Mouse (Mus musculus): ENCODE data around the gene Anapc16. TPM values are rescaled to one million over a fixed set of nuclear protein-coding genes. Genes with fewer than 3 reads are reported as not detected.
"Not testable (repeated sequence)": the region's sequence is repeated elsewhere in the genome, so short reads cannot be mapped to it uniquely, and the experiment has no call there.

Anapc16 gene
- total RNA-seq, 2 experiments from 2014 or later: 60.2 to 60.8 TPM

DNA sequence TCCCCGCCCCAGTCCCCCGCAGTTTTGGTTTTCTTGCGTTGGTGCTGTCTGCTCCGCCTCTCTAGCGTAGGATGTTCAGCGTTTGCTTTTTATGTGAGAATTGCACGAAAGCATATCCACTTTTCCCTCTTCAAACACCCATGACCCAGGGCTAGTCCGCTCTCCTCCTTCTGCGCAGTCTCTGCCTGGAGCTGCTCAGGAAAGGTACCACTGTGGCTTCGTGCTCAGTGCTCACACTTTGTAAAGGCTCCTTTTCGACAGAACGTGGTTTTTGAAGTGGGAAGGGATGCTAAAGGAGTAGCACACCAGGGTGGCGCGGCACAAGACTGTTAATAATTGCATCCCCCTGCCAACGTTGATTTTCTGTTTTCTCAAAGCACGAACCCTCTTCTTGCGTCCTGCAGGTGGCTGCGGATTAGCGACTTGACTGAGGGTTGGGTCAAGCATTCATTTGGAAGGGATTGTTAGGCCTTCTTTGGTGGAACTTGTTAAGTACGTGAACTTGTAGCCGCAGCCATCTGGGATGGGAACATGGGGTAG is 348 bp upstream of the Anapc16 start:
- intact Hi-C loops (cut with DNase I): loop anchor here (5.0 to 10.0 kb wide), 3 partner anchors 104 to 242 kb away; partner anchors contain the start of gene Spock2
- DNase-seq: no peak

- intact Hi-C loops (cut with DNase I): loop anchor here (5.0 to 10.0 kb wide), 3 partner anchors 105 to 243 kb away; partner anchors contain the start of gene Spock2
- DNase-seq: no peak
These were observed 732 bp downstream of the Anapc16 start for GRCm38 (mm10) chr10:60002203-60002602.

GRCm38 (mm10) chr10:60001663-60002062 is 1.3 kb downstream of the Anapc16 start:
- intact Hi-C loops (cut with DNase I): loop anchor here (5.0 to 10.0 kb wide), 3 partner anchors 106 to 243 kb away; partner anchors contain the start of gene Spock2
- not testable (repeated sequence) for DNase-seq

- intact Hi-C loops (cut with DNase I): no loop called here
- DNase-seq: no peak
These were observed 3.9 kb downstream of the Anapc16 start for GRCm38 (mm10) chr10:59999057-59999456.

- intact Hi-C loops (cut with DNase I): no loop called here
- no peak for DNase-seq
These were observed 5.3 kb downstream of the Anapc16 start for GRCm38 (mm10) chr10:59997591-59997990.

- no peak for DNase-seq
- intact Hi-C loops (cut with DNase I): no loop called here
These were observed 7.0 kb downstream of the Anapc16 start for GRCm38 (mm10) chr10:59995889-59996288.

DNA sequence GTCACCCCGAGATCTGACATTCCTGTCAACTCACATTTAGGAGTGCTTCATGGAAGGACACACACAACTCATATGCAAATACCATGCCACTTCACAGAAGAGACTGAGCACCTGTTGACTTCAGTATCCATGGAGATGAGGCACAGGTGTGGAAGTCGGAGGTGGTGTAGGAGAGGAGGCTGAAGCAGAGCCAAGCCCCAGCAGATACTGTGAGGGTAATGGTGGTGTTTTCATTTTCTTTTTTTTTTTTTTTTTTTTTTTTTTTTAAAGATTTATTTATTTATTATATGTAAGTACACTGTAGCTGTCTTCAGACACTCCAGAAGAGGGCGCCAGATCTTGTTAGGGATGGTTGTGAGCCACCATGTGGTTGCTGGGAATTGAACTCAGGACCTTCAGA is 9.1 kb downstream of the Anapc16 start:
- intact Hi-C loops (cut with DNase I); DNase-seq: not testable (repeated sequence)

GRCm38 (mm10) chr10:59992024-59992423 is 10.9 kb downstream of the Anapc16 start:
- no peak for DNase-seq
- intact Hi-C loops (cut with DNase I): no loop called here

DNA sequence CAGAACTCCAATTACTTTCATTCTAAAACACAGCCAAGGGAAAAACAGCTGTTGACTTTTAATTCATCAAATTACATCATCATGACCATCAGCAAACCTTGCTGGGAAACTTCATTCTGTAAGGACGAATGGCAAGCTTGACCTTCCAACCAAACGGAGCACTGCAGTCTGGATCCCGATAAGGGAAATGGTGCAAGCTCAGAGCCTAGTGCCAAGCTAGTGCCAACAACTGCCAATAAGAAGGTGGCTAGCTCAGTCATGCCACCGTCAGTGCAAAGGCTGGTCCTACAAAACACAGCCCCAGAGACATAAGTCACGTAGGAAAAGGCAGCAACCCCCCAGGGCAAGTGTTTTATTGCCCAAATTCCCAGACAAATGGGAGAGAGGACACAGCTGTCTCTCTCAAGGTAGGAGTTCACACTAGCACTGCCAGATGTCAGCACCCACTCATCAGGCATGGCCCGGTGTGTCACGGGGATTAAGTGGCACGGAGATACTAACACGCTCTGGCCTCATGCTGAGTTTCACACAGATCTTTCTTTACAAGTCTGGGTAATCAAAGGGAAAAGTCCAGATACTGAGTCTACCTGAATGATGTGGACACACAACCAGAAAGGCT is 11.6 kb downstream of the Anapc16 start:
- intact Hi-C loops (cut with DNase I): no loop called here
- DNase-seq: no peak

DNA sequence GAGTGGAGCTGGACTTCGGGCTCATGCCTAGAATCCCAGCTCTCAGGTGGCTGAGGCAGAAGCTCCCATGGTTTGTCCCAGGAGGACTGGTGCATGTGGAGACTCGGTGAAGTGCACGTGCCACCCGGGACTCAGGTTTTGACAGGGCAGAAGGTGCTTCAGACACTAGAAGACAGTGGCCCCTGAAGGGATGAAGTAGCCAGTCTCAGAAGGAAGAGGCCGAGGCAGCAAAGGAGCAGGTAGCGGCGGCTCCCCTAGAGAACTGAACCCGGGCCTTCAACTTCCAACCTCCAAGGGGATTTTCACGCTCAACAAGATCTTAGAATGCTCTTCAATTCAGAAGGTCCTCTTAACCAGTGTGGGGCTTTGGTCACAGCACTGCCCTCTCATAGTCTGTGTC is 12.5 kb downstream of the Anapc16 start:
- intact Hi-C loops (cut with DNase I): no loop called here
- no peak for DNase-seq

DNA sequence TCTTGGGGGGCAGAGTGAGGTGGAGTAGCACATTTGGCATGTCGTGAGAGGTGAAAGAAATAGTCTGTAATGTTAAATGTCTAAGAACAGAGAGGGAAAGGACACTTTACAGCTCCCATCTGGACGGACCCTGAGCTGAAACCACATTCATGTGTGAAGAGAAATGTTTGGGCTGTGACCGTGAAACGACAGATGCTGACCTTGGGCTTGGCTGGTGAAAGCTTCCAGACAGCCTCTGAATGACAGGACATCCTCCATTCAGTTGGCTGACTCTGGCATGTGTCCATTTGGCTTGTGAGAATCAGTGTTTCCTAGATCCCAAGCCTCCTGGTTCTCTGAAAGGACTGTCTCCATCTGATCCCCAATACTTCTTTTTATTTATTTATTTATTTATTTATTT is 14.9 kb downstream of the Anapc16 start:
- intact Hi-C loops (cut with DNase I): no loop called here
- peak; percentile 51 for DNase-seq

DNA sequence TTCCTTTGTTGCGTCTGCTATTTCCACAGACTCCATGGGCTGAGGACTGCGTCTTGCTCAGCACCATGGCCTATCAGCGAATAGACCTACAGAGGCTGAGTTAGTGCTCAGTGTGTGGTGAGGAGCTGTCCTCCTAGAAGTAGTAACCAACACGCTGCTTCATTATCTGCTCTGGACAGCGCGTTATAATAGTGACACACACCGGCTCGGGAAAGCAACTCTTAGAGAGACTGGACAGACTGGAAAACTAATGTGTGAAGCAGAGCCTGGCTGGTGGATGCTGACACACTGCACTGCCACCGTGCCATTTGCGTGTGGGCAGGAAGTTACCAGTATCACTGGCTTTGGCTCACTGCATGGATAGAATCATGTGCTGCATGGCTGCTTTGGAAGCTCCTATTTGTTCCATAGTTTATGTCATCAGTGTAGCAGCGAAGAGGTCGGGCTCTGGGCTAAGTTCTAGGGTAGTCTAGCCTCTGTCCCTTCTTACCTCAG is 20.5 kb downstream of the Anapc16 start:
- intact Hi-C loops (cut with DNase I): no loop called here

DNA sequence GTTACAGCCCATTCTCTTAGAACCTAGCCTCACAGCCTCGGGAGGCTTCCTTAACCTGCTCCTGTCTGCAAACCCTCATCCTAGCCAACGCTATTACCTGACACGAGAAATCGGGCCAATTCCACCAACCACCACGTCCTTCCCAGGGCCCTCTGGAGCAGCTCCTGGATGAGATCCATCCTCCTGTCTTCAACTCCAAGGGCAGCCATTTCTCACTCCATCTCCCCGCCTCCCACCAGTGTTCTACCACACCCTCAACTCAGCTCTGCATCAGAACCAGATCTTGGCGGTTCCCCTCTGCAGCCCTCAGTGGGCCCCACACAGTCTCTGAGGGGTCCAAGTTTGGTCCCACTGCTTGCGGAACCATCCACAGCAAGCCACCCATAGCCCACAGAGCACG is 21.1 kb downstream of the Anapc16 start:
- intact Hi-C loops (cut with DNase I): no loop called here
- DNase-seq: no peak

More for the DNA sequence above, 20.5 kb downstream of the Anapc16 start:
- DNase-seq: no peak

DNA sequence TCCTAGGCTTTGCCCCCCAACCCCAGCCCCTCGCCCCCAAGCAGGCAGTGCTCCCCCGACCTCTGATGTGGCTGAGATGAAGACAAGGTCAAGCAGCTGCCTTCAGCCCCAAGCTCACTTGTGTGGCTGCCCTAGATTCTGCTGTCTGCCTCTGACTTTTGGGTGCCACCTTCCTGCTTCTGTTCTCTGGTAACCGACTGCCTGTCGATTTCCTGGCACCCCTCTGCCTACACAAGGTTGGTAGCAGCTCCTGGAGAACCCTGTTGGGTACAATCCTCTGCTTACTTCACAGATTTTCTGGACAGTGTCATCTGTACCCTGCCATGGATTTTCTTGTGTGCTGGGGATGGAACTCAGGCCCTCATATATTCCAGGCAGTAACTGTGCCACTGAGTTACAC is 21.6 kb downstream of the Anapc16 start:
- intact Hi-C loops (cut with DNase I): no loop called here
- DNase-seq: no peak

DNA sequence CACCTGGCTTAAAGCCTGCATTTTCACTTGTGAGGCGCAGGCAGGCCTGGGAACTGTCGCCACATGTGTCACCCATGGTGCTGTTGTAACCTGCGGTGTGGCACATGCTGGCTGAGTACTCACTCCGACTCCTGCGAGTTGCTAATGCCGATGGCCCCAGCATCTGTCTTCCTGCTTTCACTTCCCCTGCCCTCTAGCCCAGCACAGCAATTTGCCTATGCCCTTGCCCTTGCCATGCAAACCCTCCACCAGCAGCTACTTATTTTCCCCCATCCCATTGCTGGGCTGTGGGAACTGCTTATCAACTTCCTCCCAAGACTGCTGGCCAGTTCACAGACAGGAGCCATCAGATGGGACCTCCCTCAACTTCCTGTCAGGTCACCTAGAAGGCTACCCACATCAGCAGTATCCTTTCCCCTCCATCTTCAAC is 22.1 kb downstream of the Anapc16 start:
- intact Hi-C loops (cut with DNase I): no loop called here
- DNase-seq: no peak

DNA sequence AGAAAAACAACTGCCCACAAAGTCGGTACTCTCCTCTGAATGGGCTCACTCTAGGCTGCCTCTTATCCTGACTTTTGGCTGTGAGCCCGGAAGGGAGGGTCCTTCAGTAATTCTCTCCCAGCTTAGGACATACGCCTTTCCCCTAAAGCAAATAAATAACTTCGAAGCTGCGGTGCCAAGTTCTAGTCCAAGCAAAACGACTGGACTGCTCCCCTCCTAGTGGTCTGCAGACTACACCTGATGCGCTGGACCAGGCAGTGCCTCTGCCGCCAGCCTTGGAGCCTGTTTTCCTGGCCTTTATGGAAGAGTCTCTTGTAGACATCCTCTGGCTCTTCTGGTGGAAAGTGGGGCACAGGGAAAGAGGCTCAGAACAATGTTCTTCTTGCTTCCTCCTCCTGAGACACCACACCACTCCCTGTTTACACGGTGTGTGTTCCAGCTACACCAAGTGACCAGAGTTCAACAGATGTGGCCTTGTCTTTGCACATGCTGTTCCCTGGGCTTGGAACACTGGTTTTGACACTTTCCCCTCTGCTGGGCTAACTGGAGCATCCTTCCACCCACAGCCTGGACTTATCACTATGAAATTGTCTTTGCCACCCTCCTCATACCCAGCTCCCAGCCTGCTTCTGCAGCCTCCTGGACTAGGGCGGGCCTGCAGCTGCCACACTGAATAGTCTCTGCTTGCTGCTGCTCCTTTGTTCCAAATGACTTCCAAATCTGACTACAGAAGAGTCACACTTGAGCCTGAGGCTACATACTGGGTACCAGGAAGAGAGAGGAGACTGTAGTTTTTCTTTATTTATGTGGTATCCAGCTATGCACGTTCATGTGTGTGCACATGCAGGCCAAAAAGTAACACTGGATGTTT is 23.8 kb downstream of the Anapc16 start:
- intact Hi-C loops (cut with DNase I): no loop called here
- DNase-seq: peak; percentile 72

- no peak for DNase-seq
- intact Hi-C loops (cut with DNase I): no loop called here
These were observed 24.5 kb downstream of the Anapc16 start for GRCm38 (mm10) chr10:59978401-59978800.

DNA sequence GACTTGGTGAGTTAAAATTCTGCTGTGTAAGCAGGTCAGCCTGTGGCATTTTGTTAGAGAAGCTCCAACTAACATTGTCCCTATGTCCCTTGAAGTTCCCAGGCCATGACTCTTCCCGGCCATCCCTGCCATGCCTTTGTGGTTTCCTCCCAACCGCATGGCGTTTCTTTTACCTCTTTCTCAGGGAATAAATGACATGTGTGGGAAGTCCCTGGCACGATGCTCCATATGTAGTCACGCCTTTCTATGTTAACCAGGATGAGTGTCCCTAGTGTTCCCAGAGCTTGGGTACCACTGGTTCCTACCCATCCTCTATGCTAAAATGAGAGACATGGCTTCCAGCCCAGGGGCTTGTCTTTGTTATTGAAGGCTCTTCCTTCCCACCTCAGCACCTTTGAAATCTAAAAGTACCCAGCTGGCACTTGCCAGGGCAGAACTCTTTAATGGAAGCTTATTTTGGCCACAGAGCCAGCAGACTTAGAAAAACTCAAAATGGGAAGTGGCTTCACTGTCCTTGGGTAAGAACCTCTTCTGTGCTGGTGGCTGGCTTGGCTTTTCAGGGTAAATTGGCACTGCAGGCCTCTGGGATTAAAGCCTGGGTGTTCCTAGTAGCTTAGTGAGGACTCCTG is 25.1 kb downstream of the Anapc16 start:
- DNase-seq: no peak
- intact Hi-C loops (cut with DNase I): no loop called here

GRCm38 (mm10) chr10:59977141-59977540 is 25.8 kb downstream of the Anapc16 start:
- DNase-seq: no peak
- intact Hi-C loops (cut with DNase I): no loop called here

- no peak for DNase-seq
- intact Hi-C loops (cut with DNase I): no loop called here
These were observed 28.1 kb downstream of the Anapc16 start for GRCm38 (mm10) chr10:59974786-59975185.

GRCm38 (mm10) chr10:59974191-59974664 is 28.7 kb downstream of the Anapc16 start:
- no peak for DNase-seq
- intact Hi-C loops (cut with DNase I): no loop called here
